Mouse (Mus musculus) small intestine, adult 2 months (tissue): Measurements from ENCODE around the gene Spryd7.

ENCODE experiments used
- CTCF ChIP-seq: fragments of 200-500 bp; IDR thresholded peaks from 2 replicates; pipeline ENCODE4 v1.5.1; 2012; ENCODE audit warnings: low read depth, mild to moderate bottlenecking, control low read depth, inconsistent platforms, low read length, moderate library complexity, mixed read lengths; ENCODE audit not compliant: insufficient replicate concordance, insufficient read length; ENCODE audit errors: extremely low read depth
- POLR2A ChIP-seq: fragments of 200-500 bp; IDR thresholded peaks from 2 replicates; pipeline ENCODE4 v1.6.1; 2012; ENCODE audit warnings: low read depth, mild to moderate bottlenecking, control low read depth, inconsistent platforms, low read length, moderate library complexity

- TF ChIP-seq CTCF: 0 out of 2 replicates have a peak, but pooled peaks have one; percentile 32
- peak; percentile 78 for TF ChIP-seq POLR2A
Observed at GRCm38 (mm10) chr14:61556289-61557147, at the start of gene Spryd7.
